Mouse (Mus musculus) ES-CJ7 (cell line): Measurements from ENCODE around the gene Zbtb6.

Source experiments
- DNase-seq: peaks from one replicate; pipeline ENCODE4 v3.0.0; 2011; ENCODE audit warnings: low read depth, low spot score

Gene Zbtb6

DNA sequence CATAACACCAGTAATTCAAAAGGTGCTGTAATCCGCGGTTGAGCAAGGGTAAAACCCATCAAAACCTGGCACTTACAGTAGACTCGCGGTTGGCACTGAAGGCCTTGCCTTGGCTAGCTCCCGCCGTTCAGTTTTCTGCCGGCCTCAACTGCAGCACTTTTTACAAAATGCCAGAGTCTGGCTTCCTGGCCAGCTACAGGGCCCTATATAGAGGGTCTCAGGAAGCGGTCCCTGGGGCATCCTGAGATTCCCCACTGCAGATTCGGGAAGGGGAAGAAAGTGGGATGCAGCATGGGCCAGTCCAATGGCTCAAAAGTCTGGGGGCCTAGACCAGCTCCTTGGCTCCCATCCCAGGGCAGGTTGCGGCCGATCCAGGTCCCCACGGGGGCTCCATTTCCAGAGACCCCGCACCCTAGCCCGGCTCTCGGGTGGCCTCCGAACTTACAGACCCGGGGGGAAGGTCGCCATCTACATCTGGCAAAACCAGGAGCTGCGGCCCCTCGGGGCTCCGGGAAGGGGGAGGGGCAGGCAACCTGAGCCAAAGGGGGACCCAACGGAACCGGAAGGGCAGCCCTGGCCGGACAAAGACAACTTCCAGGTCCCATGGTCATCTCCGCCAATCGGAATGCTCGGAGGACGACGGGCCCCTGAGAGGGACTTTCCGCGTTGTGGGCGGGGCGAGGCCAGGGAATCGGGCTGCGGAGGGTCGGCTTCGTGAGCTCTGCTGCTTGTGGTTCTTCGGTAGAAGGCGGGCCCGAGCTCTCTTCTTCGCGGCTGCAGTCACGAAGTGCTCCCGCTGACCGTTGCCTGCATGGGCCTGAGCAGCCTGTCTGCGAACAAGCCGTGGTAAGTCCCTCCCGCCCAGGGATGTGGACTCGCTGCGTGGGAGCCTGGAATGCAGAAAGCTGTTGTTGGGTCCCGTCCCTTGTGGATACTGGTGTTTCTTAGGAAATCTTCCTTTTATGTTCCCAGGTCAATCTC is at the start of gene Zbtb6, which contains the start of the genes Zbtb26 and Rabgap1:
Gene Zbtb6 (minus strand): TSS at position 561 of the 981 bp plus-strand sequence.
Gene Zbtb26 (minus strand): TSS at position 525 of the 981 bp plus-strand sequence.
Gene Rabgap1 (plus strand): TSS at position 669 of the 981 bp plus-strand sequence.
- DNase-seq, result peak; percentile 96

DNA sequence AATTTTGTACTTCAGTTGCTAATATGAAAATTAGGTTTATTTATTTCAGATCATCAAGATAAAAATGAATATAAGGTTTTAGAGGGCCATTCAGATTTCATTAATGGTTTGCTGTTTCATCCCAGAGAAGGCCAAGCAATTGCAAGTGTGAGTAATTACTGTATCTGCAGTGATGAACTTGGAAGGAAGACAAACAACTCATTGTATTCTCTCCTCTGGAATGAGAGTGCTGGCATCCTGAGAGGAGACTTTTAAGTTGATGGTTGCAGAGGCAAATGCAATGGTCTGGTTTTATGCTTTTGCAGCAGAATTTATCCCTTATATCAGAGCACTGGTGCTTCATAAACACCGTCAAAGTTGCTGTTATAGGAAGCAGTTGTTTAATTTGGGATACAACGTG is 46.0 kb upstream of the Zbtb6 start:
- no peak for DNase-seq

DNA sequence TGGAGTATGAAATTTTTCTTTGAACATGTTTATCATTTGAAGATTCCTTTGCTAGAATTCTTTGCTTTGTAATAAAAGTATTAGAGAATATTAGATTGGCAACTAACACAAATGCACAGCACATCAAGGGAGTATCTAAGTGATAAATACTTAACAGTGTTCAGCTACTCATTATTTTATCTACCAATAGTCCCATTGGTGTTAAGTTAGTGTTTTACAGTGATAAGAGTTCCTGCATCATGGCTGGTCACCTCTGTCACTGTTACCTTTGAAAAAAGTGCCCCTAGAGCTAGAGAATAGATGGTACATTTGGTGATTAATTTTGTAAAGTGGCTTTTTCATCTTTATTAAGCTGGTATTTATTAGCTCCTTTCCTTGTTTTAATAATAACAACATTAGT is 43.4 kb upstream of the Zbtb6 start:
- no peak for DNase-seq

DNA sequence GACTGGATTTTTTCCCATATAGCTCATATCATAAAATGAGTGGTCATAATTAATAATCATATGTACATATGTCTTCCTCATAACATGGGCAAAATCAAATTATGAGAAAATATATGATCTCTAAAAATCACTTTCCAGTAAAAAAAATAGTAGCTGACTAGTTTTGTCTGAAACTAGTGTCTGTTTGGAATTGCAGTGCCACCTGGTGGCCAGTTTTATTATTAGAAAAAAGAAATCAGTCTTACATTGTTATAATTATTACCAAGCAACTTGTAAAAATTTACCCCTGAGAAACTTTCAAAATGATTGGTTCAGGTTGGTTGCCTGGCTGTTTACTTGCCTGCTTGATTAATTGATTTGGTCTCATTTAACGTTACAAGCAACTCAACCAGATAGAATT is 42.4 kb upstream of the Zbtb6 start:
- DNase-seq, result peak; percentile 5

DNA sequence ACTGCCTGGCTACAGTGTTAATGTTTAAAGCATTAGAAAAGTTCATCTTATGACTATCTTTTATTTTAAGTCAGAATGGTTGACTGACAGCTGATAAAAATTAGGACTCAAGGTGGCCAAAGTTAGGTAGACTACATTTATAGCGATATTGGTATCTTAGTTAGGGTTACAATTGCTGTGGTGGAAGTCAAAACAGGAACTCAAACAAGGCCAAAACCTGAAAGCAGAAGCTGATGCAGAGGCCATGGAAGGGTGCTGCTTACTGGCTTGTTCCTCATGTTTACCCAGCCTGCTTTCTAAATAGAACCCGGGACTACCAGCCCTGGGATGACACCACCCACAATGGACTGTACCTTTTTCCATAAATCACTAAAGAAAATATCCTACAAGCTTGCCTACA is 41.2 kb upstream of the Zbtb6 start:
- DNase-seq, result no peak

DNA sequence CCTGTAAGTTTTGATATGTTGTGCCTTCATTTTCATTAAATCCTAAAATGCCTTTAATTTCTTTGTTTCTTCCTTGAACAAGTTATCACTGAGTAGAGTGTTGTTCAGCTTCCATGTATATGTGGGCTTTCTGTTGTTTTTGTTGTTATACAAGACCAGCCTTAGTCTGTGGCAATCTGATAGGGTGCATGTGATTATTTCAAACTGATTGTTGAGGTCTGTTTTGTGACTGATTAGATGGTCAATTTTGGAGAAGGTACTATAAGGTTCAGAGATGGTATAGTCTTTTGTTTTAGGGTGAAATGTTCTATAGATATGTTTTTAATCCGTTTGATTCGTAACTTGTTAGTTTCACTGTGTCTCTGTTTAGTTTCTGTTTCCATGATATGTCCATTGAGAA is 37.1 kb upstream of the Zbtb6 start:
- no peak for DNase-seq

DNA sequence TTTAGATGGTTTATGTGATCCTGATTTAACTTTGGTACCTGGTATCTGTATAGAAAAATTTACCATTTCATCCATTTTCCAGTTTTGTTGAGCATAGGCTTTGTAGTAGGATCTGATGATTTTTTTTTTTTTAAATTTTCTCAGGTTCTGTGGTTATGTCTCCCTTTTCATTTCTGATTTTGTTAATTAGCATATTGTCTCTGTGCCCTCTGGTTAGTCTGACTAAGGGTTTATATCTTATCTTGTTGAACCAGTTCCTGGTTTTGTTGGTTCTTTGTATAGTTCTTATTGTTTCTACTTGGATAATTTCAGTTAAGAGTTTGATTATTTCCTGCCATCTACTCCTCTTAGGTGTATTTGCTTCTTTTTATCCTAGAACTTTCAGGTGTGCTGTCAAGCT is 36.6 kb upstream of the Zbtb6 start:
- no peak for DNase-seq

DNA sequence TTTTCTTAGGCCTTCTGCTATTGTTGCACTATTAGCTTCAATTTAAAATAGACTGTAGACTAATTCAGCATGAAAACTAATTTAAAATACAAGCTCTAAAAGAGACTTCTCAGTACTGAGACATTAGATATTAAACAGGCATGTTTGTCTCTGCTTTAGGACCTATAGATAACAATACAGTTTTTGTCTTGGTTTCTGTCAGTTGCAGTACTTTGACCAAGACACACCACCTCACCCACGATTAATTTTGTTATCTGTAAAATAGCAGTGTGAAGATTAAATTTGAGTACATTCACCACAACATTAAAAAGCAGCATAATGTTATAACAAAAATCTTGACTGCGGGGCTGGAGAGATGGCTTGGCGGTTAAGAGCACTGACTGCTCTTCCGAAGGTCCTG is 23.3 kb upstream of the Zbtb6 start:
- no peak for DNase-seq

DNA sequence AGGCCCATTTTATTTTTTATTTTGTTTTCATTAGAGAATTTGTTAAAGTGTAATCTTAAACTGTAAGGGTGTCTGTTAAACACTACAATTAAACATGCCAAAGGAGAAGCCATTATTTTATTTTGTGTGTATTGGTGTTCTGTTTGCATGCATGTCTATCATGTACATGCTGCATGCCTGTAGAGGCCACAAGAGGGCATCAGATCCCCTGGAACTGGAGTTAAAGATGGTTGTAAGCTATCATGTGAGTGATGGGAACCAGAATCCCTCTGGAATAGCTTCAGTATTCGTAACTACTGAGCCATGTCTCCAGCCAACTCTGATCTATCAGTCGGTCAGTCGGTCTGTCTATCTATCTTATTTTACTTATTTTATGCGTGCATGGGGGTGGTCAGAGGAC is 17.7 kb upstream of the Zbtb6 start:
- DNase-seq, result peak; percentile 44

DNA sequence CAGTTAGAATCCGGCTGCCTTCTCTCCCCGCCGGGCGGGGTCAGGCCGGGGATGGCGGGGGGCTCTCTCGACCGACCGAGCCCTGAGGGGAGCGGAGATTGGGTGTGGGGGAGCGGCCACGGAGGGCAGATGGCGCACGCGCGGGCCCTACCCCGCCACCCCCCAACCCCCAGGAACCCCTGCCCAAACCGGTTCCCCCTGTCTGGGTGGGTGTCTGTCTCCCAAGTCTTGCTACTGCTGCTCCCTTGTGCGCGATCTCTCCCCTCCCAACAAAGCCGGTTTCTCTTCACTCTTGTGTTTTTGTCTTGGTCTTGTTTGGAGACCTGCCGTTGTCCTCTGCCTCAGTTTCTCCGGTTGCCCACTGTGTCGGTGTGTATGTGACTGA is 9.4 kb upstream of the Zbtb6 start:
- peak; percentile 63 for DNase-seq

DNA sequence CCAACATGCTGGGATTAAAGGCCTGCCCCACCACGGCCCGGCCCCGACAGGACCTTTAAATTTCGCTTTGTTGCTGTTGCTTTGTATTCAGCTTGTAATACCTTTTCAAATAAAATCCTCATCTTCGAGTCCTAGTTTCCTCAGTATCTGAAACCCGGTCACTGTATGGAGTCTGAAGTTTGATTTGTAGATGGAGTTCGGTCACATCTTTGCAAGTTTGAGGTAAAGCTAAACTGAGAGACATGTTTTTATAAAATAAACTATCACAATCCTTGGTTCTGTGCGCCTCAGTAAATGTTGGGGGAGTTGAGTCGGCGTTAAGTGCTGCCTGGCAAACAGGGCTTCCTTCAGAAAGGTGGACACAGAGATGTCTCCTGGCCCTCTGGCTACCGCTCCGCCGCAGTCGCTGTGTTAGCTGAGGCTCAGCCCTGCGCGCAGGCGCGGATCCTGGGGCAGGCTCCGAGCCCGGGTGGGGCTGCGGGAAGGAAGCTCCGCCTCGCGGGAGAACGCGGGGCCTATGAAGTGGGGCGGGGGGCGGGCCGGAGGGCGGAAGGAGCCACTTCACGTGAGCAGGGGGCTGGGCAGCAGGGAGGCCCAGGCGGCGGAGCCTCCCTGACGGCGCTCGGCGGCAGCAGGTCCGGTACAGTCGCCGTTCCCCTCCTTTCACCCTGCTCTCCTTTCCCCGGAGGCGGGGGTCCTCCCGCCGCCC is 8.8 kb upstream of the Zbtb6 start:
- peak; percentile 93 for DNase-seq

DNA sequence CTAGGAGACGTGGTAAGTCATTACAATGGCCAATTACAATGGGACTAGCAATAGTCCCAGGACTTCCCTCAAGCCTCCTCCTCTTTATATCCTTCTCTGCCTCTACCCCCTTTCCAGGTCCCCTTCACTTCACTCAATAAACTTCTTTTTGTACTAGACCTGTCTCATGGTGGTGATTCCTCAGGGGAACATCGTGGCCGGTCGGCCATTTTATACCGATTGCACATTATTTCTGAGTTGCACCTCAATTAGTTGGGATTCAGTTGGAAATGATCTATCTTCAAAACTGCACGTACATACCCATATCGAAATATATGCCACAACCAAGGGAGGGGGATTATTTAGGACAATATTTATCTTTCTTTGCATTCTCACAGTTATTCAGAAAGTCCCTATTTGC is 11.4 kb downstream of the Zbtb6 start:
- DNase-seq, result no peak

DNA sequence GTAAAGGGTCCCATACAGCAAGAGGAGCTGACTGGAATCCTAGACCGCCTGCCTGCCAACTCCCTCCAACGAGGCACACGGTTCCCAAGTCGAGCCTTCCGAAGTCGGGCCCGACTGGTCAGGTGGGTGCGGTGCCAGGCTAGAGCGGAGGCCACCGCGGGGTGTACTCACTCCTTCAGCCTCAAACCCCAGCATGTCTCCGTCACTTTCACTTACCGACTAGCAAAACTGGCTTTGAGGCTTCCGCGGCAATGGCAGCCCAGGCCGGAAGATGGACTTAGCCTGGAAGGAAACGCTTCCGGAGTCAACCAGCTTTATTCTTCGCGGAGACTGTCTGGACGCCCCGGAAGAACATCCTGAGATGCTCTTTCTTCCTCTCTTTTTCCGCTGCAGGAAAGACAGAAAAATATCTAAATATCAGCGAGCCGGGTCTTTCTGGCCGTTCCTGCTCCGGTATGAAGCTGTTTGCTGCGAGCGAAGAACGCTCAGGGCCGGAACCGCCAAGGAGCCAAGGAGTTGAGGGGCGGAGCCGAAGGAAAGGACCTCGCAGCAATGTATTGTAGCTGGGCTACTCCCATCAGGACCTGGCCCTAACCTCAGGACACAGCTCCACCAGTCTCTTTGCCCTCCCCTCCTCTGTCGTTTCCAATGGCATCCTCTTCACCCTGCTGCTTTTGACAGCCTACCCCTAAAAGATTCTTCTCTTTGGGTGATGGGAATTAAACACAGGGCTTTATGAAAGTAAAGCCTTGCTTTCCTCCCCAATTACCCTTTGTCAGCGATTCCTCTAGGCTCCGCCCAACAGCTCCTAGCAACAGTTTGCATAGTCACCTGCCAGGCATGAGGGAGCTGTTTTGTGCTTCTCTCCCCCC is 12.1 kb downstream of the Zbtb6 start:
- DNase-seq, result peak; percentile 84

DNA sequence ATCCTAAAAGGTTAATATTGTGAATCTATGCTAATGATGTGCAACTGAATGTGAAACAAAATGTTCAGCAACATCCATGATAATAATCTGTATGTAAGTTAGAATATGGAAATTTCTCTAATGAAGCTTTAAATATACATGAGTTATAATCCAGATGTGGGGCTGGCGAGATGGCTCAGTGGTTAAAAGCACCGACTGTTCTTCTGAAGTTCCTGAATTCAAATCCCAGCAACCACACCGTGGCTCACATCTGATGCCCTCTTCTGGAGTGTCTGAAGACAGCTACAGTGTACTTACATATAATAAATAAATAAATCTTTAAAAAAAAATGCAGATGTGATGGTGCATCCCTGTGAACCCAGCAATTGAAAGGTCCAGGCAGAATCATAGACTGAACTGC is 19.3 kb downstream of the Zbtb6 start:
- DNase-seq, result no peak

DNA sequence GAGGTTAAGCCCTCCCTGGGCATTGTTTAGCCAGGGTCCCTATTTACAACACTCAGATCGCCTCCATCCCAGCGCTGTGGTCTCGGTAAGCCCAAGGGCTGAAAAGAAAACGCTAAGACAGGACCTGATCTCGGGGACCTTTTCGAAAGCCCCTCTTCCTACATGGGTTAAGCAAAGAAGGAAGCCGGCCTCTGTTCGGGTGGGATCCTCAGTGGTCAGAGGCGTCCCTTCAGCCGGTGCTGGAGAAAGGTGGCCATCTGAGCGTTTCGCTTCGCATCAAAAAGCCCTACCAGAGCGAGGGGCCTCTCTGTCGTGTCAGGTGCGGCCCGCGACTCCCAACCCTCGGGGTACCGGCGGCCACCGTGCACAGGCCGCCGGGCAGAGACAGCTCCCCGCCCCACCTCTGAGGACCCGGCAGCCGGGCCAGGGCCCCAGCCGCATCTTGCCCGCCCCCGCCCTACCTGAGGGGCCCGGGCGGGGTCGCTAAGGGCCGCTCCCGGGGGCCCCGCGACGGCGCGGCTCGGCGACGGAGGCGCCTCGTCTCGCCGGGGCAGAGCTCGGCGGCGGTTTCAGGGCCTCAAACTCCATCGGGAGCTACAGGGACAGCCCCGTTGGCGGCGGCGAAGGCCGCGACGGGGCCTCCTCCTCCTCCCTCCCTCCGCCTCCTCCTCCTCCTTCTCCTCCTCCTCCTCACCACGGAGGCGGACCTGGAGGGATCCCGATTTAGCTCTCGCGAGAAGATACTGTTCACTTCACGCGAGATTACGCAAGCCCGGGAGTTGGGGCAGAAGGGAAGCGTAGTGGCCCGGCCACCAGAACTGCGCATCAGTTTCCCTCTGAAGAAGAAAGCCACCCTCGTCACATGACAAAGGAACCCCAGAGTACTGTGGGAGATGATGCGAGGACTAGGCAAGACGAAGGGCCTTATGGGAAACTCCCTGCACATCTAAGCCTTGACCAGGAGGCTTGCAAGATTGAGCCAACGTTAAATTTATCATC is 20.4 kb downstream of the Zbtb6 start, which contains the start of gene Rc3h2:
Gene Rc3h2 (minus strand): TSS at position 598 of the 999 bp plus-strand sequence.
- peak; percentile 99 for DNase-seq

DNA sequence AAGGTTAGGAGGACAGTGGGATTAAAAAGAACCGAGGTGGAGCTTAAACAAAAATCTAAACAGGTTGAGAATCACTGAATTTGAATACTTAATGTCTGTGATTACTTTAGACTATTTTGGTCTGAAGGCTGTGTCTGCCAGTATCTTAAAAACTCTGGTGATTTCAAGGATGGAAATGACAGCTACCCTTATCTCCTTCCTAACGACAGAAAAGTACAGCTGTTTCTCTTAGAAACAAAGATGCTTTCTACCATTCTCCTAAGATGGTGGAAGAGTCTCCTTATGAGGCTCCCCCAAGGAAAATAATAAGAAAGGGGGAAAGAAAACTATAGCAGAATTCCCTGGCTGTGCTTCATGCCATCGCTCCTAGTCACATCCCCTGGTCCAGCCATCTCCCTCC is 21.1 kb downstream of the Zbtb6 start:
- no peak for DNase-seq

DNA sequence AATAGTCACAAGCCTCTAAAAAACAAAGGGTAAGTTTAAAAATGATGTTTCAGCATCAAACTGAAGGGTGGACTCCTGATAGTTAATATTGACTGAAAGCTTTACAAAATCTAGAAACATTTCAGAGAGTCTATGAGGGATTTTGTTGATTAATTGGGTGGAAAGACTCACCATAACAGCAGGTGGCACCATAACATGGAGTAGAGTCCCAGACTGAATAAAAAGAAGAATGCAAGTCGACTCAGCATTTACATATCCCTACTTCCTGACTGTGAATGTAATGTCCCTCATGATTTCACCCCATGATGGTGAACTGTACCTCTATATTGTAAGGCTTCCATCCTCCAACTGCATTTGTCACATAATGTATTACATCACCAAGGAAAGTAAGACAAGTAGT is 47.4 kb downstream of the Zbtb6 start:
- no peak for DNase-seq

DNA sequence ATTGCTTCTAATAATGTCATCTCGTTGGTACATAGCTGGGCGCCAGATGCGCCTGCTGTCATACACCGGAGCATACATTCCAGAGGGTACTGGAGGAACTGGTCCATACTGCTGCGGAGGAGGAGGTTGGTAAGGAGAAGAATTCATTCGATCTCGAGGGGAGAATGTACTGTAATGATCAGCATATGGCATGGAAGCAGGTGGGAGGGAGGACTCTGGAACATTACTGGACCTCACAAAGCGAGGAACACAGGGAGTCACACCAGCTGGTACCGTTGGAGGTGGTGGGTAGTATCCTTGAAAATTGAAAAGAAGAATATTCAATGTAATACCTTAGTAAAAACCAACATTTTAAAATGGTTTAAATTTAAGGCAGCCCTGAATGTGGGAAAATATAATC is 60.0 kb downstream of the Zbtb6 start:
- DNase-seq, result no peak

DNA sequence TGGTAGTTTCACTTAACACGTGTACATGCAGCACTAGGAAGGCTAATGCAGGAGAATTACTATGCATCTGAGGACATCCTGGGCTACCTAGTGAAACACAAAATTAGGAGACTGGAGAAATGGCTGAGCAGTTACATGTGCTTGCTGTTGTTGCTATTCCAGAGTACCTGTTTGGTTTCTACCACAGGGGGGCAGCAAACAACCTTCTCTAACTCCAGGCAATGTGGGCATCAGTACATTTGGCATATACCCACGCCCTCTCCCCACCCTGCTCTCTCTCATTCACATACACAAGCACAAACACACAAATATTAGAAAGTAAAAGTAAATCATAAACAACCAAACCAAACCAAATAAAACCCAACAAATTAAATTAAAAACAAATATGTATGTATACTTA is 62.8 kb downstream of the Zbtb6 start:
- peak; percentile 76 for DNase-seq

DNA sequence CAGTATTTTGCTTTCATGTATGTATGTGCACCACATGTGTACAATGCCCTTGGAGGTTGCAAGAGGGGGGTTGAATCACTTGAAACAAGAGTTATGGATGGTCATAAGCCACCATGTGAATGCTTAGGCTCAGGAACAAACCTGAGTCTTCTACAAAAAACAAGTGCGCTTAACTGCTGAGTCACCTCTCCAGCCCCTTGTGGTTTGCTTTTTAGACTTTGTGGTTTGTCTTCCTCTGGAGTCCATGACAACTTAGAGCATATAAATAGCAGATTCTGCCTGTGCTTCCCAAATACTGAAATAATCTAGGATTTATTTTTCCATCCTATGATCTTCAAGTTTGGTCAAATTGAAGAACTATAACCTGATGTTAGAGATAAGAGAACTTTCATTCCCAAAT is 67.0 kb downstream of the Zbtb6 start:
- DNase-seq, result no peak
